Mouse (Mus musculus) yolk sac, embryonic 10.5 days (tissue): ENCODE data around the gene Milr1.
"Not testable (repeated sequence)": the region's sequence is repeated elsewhere in the genome, so short reads cannot be mapped to it uniquely, and the experiment has no call there.

ENCODE experiments used
- DNase-seq: peaks from one replicate; pipeline ENCODE4 v3.0.0-alpha.2; 2017; ENCODE audit warnings: low spot score

Milr1 gene

DNA sequence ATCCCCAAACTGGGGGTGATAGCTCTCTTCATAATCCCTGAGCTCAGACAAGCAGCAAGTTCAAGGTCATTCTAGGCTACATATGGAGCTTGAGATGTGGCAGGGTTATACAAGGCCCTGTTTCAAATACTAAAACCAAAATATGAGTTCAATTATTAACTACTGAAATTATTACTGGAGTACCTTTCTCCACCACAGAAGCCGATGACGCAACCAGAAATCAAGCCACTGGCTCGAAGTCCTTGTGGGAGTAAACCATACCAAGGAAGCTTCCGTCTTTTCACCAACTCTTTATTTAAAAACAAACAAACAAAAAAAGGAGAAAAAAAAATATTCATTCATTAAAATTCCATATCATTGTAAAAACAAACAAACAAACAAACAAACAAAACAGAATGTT lies 25.9 kb downstream of the Milr1 start:
- DNase-seq = peak; percentile 20

DNA sequence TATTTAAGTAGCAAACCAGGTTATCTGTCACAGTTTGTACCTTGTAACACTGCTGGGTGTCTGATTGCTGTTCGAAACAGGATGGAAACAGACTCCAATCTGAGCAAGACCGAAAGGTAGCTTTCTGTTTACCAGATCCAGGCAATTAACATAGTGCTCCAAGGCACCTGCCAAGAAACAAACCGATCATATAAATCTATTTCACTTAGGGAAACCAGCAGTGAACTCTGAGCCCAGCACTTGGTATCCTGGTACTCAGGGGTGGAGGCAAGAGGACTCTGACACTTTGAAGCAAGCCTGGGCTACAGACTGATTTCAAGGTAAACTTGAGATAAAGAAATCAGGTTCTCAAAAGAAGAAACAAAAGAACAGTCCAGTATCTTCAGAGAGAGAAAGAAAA lies 26.4 kb downstream of the Milr1 start:
- peak; percentile 29 for DNase-seq

DNA sequence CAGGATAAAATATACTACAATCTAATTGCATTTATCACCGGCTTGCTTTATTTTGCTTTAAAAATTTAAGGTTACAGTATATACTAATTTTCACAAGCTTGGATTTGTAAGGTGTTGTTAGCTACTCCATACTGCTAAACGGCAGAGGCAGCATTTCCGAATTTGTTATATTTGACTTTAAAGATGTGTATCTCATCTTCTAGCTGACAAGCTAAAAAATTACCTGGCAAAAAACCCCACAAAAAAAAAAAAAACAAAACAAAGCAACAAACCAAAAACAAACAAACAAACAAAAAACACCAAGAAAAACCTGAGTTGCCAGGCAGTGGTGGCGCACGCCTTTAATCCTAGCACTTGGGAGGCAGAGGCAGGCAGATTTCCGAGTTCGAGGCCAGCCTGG lies 27.1 kb downstream of the Milr1 start:
- no peak for DNase-seq

DNA sequence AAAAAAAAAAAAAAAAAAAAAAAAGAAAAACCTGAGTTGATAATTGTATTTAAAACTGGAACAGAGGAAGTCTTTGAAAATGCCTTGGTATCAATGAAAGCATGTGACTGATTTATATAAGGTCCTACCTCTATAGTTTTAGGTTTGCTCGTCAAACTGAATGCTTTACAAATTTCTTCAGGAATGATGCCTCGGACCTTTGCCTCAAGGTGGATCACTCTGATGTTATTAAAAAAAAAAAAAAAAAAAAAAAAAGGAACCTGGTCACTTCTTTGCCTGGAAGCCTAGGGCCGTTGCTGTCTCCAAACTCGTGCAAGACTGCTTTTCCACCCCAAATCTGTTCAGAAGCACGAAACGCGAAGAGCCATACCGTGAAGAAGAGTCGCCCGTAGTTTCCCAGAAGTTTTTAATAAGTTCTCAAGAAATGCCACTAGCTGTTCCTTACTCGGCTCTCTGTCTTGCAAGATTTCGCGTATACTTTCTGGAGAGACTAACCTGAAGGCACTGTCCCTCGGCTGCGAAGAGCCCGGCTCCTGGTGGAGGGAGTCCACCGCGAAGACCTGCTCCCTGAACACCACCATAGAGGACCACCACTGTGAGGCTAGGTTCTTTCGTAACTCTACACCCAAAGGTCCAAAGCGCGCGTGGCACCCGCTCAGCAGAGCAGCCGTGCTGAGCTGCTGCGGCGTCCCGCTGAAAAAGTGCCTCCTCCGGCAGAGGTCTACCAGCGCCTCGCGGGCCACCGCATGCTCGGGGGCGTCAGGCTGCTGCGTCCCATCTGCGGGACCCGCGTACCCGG lies 27.8 kb downstream of the Milr1 start:
- no peak for DNase-seq

DNA sequence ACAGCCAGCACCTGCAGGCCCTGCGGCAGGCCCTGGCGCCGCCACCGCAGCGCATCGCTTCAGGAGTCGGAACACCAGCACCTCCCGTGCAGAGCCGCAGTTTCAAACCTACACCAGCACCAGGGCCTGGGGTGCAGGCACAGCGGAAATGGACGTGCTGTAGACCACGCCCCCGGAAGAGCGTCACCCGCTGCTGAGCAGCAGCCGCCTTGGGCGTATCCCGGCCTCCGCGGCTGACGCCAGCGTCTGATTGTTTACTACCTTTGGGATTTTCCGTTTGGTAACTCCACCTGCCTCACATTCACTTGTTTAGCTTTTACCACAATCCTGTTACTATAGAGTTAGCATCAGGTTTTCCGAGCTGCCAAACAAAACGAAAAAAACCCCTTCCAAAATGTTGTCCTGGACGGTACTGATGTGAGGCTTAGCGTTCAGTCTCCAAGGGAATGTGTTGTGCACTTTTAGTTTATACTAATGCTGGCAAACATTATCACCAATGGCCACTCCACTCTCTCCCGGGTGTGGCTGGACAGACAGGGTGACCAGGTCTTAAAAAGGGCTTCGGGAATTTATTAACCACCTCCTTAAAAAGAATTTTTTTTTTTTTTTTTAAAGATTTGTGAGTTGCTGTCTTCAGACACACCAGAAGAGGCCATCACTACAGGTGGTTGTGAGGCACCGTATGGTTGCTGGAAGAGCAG lies 28.5 kb downstream of the Milr1 start, which contains the start of gene Polg2:
Gene Polg2, minus strand, starts transcription at position 150 of the 701 bp plus-strand sequence.
- DNase-seq = peak; percentile 92

DNA sequence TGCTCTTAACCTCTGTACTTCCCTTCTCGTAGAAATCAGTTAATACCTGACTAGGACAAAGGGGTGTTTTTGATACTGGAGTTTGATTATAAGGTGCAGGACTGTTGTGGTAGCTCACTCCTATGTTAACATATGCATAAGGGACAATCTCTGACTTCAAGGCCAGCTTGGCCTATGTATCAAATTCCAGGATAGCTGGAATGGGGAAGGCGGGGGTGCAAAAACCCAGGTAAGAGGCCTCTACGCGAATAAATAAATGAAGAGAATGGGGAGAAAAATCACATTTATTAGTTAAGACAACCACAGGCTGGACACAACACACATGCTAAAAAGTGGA lies 29.0 kb downstream of the Milr1 start:
- DNase-seq = no peak

DNA sequence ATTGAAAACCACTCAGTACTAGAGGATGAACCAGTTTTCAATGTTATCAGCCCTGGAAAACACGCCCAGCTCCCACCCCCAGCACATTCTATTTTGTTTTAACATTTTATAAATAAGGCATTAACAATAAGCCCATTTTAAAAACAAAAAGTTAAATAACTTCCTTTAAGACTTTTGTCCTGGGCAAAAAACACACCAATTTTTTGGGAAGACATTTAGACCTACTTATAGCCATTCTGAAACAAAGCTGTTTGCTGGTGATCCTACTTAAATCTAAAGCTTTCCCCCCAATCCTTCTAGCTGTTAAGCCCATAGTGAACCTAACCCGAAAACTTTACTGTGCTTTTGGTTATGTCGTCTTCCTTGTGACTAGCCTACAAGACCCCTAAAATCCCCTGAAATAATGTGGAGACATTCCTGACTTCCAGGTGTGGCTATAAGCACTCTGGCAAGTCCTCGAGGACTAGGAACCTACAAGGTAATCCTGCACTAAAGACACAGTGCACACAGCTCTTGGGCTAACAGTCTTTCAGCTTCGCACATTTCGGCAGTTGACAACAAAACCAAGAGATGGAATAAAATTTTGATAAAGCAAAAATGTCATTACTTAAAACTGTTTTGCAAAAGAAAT lies 29.7 kb downstream of the Milr1 start:
- DNase-seq = no peak

DNA sequence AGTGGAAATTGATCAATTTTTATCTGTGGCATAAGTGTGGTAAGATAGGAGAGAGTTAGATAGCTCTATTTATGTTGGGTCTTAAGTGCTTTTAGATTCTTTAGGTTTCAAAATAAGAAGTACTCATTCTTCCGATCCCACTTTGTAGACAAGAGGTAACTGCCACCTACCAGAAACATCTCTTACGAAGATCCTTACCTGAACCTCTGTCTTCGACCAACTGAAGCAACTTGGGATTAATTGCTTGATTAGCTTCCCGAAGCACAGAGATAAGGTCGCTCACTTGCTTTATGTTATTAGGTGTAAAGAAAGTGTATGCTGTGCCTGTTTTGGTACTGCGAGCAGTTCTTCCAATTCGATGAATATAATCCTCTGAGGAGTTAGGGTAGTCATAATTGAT lies 31.2 kb downstream of the Milr1 start:
- not testable (repeated sequence) for DNase-seq

DNA sequence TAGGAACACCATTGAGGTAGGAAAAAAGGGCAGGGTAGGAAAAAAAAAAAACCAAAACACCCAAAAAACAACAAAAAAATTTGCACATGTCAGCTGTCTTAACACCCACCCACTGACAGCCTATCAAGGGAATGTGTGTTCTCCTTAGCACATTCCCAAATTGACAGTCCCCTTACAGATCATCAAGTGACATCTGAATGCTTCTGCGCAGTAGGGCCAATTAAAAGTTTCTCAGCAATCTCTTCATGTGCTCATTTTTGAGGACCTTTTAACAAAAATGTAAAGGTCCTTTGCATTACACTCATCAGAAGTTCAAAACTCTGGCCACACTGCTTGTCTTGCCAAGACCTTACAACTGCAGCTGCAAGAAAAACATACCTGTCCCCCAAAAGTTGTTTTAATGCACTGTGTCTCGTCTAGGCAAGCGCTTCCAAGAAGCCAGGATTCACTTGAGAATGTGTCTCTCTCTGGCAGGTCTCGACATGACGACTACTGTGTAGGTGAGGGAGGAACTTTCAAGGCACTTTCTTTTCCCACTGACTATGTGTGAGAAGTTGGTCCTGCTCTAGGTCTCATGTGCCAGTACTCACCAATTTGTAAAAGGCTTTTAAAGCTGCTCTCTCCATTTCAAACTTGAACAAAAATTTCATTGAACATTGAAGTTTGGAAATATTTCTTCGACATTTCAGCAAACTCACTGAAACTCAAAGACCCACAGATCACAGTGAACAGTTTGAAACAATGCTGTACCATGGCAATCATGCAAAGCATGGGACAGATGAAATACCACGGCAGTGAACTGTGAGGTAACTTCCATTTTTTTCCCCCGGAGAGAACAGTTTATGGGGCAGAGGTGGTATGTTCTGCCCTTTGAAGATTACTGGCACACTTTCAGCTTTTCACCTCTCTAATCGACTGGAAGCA lies 32.1 kb downstream of the Milr1 start:
- DNase-seq = no peak

DNA sequence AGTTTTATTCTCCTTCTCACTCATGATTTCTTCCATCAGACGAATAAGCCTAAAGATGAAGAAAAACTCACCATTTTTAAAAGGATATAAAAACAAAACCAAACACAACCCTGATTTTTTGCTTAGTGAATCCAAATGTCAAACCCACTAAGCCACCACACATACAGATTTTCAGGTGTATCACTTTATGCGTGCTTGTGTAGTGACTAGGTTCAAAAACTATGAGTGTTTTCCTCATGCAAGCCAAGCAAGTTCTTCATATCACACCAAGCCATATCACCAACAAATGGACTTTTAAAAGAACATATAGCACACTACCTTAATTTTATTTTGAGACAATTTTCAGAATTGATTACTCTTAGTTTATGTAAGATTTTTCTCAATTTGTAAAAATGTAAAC lies 33.5 kb downstream of the Milr1 start:
- no peak for DNase-seq

DNA sequence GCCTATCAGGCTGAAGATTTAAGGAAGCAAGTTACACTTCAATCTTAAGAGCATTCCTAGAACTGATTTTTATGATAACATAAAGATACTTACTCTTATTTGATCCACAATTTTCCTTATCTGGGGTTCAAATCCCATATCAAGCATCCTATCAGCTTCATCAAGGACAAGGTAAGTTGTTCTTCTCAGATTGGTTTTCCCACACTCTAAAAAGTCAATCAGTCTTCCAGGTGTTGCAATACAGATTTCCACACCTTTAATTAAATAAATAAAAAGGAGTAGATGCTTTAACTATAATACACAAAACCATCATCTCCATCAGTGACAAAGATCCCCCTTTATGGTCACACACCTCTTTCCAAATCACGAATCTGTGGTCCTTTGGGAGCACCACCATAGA lies 34.0 kb downstream of the Milr1 start:
- no peak for DNase-seq

DNA sequence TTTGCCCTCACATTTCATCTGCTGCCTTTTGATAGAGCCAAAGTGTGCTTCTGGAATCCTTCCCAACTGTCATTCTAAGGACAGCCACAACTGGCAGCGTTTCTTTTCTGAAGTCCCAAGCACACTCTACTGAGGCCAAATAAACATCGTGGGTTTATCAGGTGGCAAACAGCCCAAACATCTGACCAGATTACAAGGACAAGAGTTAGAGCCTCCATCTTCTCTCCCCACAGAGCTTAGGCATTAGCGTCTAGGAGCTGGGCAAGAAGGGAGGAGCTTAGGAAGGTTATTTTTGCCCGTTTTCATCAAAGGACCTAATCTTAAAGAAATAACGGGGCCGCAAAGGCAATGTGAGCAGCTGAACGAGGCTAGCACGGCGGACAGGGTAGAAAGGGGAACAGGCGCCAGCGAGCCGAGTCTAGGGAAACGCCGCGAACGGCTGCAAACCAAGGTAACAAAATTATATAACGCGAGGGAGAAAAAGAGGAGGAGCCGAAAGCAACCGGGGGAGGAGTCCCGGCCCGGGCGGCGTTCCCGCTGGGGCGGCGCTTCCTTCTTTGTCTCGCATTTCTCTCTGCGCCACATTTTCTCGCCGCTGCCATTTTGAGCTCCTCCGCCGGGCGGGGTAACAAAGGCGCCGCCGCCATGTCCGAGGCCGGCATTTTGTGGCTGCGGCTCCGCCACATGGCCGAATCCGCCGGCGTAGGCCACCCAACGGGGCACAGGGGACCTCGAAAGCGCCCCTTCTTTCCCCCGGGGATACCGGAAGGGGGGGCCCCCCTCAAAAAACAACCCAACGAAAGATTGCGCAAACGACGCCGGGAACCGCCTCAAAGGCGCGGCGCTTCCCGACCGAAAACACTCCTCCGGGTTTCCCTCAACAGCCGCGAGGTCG lies 36.4 kb downstream of the Milr1 start:
- DNase-seq = peak; percentile 85

DNA sequence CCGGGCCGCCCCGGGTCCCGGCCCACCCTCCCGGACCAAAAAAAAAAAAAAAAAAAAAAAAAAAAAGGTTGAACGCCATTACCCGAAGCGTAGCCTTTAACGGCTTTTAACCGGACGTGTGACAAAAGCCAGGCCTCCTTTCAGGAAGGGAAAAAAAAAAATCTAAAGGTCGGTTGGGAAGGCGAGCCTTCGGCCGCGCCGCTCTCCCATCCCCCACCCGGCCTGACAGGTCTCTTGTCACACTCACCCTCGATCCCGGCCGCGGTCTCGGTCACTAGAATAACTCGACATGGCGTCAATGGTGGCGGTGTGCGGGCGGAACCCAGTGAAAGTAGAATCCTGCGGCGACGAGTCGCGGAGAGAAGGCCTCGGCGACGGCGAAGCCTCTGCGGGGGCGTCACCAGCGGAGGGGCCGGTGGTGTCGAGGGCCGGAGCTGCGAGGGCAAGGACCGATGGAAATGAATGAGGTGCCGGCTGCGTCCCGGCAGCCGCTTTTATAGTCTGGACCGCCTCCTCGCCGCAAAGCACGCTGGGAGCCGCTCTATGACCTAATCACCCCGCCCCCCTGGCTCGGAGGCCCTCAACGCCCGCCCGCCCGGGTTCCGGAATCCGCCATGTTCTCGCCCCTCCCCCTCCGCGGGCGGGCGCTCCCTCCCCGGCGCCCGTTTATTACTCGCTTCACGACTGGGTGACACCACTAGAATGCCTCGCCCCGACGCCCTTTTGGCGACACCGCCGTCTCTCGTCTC lies 37.2 kb downstream of the Milr1 start:
- DNase-seq = peak; percentile 99

DNA sequence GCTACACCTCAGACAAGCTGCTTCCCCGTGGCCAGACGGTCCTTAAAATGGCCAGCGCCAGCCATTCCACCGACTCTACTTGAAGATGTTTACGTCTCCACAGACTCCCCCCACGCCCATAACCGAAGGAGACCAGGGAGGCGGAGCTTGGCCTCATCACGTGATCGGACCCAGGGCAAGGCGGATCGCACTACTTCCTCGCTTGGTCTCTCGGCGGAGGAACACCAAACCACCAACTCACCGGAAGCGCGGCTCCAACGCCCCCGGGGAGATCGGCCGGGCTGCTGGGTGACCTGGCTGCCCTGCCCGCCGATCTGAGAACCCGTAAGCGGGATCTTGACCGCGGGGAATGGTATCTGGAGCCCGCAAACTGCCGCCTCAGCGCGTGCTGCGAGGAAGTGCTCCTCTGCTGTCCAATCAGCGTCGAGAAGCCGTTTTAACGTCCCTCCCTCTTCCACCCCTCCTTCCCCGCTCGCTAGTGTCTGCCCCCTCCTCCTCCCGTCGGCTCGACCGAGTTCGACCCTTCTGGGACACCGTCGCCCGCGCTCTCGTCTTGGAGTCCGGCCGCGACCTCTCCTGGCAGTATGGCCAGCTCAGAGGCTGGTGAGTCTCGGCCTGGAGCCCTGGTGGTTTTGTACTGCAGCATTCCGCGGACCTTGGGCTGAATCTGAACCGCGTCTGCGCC lies 37.9 kb downstream of the Milr1 start, which contains the start of the genes Ddx5 and Cep95:
Gene Ddx5, minus strand, starts transcription at position 411 of the 685 bp plus-strand sequence.
Gene Cep95, plus strand, starts transcription at position 478 of the 685 bp plus-strand sequence.
- DNase-seq = peak; percentile 100

DNA sequence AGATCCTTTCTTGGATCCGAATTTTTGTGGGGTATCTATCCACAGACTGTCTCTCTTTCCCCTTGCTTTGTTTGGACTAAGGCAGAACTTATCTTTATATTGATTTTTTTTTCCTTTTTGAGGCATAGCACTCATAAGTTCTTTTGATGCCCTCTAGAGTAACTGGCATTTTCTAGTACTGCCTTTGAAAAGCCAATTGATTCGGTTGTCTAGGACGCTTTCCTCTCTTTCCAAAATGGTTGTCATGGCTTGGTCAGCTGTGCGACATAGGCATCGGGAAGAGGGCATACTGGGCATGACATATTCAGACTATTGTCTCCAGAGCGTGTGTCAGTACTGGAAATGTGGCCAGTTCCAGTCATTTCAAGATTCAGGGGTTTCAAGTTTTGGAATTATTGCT lies 38.6 kb downstream of the Milr1 start:
- no peak for DNase-seq

DNA sequence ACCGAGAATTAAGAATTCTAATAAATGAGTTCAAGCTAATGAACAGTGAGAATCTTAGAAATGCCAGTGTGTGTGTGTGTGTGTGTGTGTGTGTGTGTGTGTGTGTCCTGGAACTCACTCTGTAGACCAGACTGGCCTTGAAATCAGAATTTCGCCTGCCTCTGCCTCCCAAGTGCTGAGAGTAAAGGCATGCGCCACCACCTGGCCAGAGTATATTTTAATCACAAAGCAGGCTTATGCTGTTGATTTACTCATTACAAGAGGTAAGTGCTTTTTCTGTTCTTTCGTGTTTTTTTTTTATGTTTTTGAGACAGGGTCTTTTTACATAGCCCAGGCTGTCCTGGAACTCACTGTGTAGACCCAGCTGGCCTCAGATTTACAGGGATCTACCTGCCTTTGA lies 42.8 kb downstream of the Milr1 start:
- DNase-seq = no peak

DNA sequence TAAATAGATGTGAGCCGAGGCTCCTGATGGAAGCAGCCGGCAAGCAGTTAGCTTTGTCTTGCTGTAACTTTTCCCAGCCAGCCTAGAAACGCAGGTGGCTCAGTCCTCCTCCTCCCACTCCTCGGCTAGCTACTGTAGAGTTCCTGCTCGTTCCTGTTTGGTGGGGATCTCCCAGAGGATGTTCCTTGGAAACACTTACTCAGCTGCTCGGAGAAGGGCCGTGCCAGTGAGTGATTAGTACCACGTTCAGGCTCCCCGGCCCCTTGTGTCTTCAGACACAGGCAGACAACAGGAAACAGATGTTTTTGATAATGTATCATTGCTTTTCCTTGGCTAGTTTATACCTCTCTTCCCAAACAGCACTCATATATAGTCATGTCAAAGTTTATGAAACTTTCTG lies 44.7 kb downstream of the Milr1 start:
- no peak for DNase-seq

DNA sequence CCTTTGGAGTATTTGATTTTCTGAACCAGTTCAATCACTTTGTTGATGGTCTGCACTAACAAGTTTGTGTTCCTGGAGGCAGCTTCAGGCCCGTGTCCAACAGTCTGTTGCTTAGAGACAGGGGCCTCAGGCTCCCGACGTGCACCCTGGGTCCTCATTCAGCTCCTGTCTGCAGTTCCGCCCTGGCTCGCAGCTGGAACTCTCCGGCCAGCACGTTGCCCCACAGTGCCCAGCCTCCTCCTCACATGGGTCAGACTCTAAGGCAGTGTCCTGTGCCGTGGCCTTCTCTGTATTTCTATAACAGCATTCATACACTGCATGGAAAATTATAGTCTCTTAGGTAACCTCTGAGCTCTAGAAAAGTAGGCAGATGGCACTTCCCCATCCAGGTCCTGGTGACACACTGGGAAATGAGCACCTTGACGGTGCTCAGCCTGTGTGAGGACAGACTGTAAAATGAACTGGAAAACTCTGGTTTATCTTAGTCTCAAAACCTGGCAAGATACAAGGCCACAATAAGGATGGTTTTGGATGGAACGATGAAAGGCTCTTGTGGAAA lies 51.1 kb downstream of the Milr1 start:
- no peak for DNase-seq

DNA sequence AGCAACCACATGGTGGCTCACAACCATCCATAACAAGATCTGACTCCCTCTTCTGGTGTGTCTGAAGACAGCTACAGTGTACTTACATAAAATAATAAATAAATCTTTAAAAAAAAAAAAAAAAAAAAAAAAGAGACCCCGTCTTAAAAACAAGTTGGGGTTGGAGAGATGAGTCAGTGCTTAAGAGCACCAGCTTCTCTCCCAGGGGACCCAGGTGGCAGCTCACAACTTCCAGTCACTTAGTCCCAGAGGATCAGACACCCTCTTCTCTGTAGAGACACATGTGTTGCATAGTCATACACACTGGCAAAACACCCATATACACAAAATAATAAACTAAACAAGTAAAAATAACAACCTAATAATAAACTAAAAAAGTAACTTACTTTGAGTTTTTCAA lies 56.4 kb downstream of the Milr1 start:
- DNase-seq = not testable (repeated sequence)
